Mouse (Mus musculus): ENCODE results near the gene Tti1. TPM values are rescaled to one million over a fixed set of nuclear protein-coding genes. Genes with fewer than 3 reads are reported as not detected.

Tti1 gene
- polyA plus RNA-seq, 1 experiment from 2014 or later: 5.1 TPM

- Histone ChIP-seq H3K36me3 (ENCODE audit: control insufficient read depth, insufficient read depth) (peaks cover 23% of the 10 kb centered on the region), H3K27me3 (replicated peaks; ENCODE audit: control insufficient read depth, insufficient read depth, low read length) (no peaks in the 10 kb centered on the region), H3K4me2 (replicated peaks; ENCODE audit: low read depth) (no peak overlapping the region), H3K4me3 (ENCODE audit: low read depth, low read length) (no peak overlapping the region), H3K27ac (ENCODE audit: low read depth, low read length) (no peak overlapping the region), H3K4me1 (replicated peaks; ENCODE audit: control insufficient read depth, insufficient read depth, low read length) (no peaks in the 10 kb centered on the region), H3K9me3 (ENCODE audit: control insufficient read depth) (no peaks in the 10 kb centered on the region), H3K9ac (ENCODE audit: low read depth, low read length) (no peak overlapping the region)
- TF ChIP-seq CTCF (IDR thresholded peaks at IDR 0.05; ENCODE audit: low read depth): no peak
- WGBS: 42% methylated on average over 7 of the region's 7 CpGs
- peak; percentile 47; the same call in 1 of the 2 replicates for ATAC-seq
Observed at GRCm38 (mm10) chr2:157988416-157989190, 39.6 kb downstream of the Tti1 start.

DNA sequence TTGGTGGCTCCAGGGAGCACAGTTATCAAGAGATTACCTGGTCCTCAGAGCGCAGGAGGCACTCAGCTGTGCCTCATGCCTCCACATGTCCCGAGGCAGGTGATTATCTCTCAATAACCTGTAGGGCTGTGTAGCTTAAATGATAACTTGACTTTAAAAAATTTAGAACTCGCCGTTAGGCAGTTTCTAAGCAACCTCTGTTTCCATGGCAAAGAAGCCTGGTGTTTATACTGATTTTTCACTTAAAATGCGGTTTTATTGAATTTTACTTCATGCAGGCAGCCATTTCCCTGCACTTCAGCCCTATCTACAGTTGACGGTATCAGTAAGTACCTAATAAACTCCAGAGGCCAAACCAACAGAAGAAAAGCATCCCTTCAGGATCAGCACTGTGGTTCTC, 42.0 kb downstream of the Tti1 start:
- Histone ChIP-seq H3K27me3 (replicated peaks; ENCODE audit: control insufficient read depth, insufficient read depth, low read length) (no peaks in the 10 kb centered on the region), H3K36me3 (ENCODE audit: control insufficient read depth, insufficient read depth) (peaks cover 9% of the 10 kb centered on the region; the same call in 1 of the 2 replicates), H3K4me3 (ENCODE audit: low read depth, low read length) (no peak overlapping the region), H3K9ac (ENCODE audit: low read depth, low read length) (no peak overlapping the region), H3K4me1 (replicated peaks; ENCODE audit: control insufficient read depth, insufficient read depth, low read length) (no peaks in the 10 kb centered on the region), H3K4me2 (replicated peaks; ENCODE audit: low read depth) (no peak overlapping the region), H3K27ac (ENCODE audit: low read depth, low read length) (no peak overlapping the region), H3K9me3 (ENCODE audit: control insufficient read depth) (no peaks in the 10 kb centered on the region)
- WGBS: 88% methylated on average over 6 of the region's 6 CpGs
- no peak for TF ChIP-seq CTCF (IDR thresholded peaks at IDR 0.05; ENCODE audit: low read depth)
- no peak for ATAC-seq

GRCm38 (mm10) chr2:157985611-157986010, 42.6 kb downstream of the Tti1 start:
- Histone ChIP-seq H3K27me3 (replicated peaks; ENCODE audit: control insufficient read depth, insufficient read depth, low read length) (no peaks in the 10 kb centered on the region), H3K9ac (ENCODE audit: low read depth, low read length) (no peak overlapping the region), H3K9me3 (ENCODE audit: control insufficient read depth) (no peaks in the 10 kb centered on the region), H3K36me3 (ENCODE audit: control insufficient read depth, insufficient read depth) (peaks cover 9% of the 10 kb centered on the region; the same call in 1 of the 2 replicates), H3K4me3 (ENCODE audit: low read depth, low read length) (no peak overlapping the region), H3K4me2 (replicated peaks; ENCODE audit: low read depth) (no peak overlapping the region), H3K27ac (ENCODE audit: low read depth, low read length) (no peak overlapping the region), H3K4me1 (replicated peaks; ENCODE audit: control insufficient read depth, insufficient read depth, low read length) (no peaks in the 10 kb centered on the region)
- no peak for ATAC-seq
- WGBS: 90% methylated on average over 4 of the region's 4 CpGs
- TF ChIP-seq CTCF (IDR thresholded peaks at IDR 0.05; ENCODE audit: low read depth): no peak

GRCm38 (mm10) chr2:157983276-157983675, 45.0 kb downstream of the Tti1 start:
- no peaks in the 10 kb centered on the region for H3K4me1 ChIP-seq (replicated peaks; ENCODE audit: control insufficient read depth, insufficient read depth, low read length)
- H3K4me3 ChIP-seq (ENCODE audit: low read depth, low read length): no peak overlapping the region
- no peak overlapping the region for H3K27ac ChIP-seq (ENCODE audit: low read depth, low read length)
- no peaks in the 10 kb centered on the region for H3K9me3 ChIP-seq (ENCODE audit: control insufficient read depth)
- no peak overlapping the region for H3K9ac ChIP-seq (ENCODE audit: low read depth, low read length)
- no peaks in the 10 kb centered on the region for H3K27me3 ChIP-seq (replicated peaks; ENCODE audit: control insufficient read depth, insufficient read depth, low read length)
- 77% methylated on average over 4 of the region's 4 CpGs for WGBS
- H3K4me2 ChIP-seq (replicated peaks; ENCODE audit: low read depth): no peak overlapping the region
- no peak for TF ChIP-seq CTCF (IDR thresholded peaks at IDR 0.05; ENCODE audit: low read depth)
- H3K36me3 ChIP-seq (ENCODE audit: control insufficient read depth, insufficient read depth): peaks cover 9% of the 10 kb centered on the region; the same call in 1 of the 2 replicates
- no peak for ATAC-seq

- WGBS: 77% methylated on average over 3 of the region's 3 CpGs
- Histone ChIP-seq H3K36me3 (ENCODE audit: control insufficient read depth, insufficient read depth) (peaks cover 9% of the 10 kb centered on the region; the same call in 1 of the 2 replicates), H3K27ac (ENCODE audit: low read depth, low read length) (no peak overlapping the region), H3K4me1 (replicated peaks; ENCODE audit: control insufficient read depth, insufficient read depth, low read length) (no peaks in the 10 kb centered on the region), H3K4me2 (replicated peaks; ENCODE audit: low read depth) (no peak overlapping the region), H3K27me3 (replicated peaks; ENCODE audit: control insufficient read depth, insufficient read depth, low read length) (no peaks in the 10 kb centered on the region), H3K4me3 (ENCODE audit: low read depth, low read length) (no peak overlapping the region), H3K9ac (ENCODE audit: low read depth, low read length) (no peak overlapping the region), H3K9me3 (ENCODE audit: control insufficient read depth) (no peaks in the 10 kb centered on the region)
- no peak for TF ChIP-seq CTCF (IDR thresholded peaks at IDR 0.05; ENCODE audit: low read depth)
- ATAC-seq: no peak
Observed at GRCm38 (mm10) chr2:157982727-157983126, 45.5 kb downstream of the Tti1 start.

DNA sequence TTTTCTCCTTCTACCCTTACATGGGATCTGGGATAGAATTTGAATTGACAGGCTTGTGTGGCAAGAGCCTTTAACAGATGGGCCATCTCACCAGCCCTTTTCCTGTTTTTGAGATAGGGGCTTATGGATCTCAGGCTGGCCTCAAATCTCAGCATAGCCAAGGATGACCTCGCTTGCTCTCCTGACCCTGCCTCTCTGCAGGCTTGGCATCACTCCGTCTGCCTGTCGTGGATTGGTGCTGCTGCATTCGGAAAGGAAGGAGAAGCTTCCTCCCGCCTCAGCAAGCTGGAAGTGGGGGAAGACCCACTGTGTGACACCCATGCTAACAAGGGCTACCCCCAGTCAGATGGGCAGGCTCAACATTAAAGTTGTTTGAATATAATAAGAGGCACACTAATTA, 49.0 kb downstream of the Tti1 start:
- 68% methylated on average over 5 of the region's 5 CpGs for WGBS
- 0 out of 2 replicates have a peak, but pooled peaks cover 9% of the 10 kb centered on the region for H3K27me3 ChIP-seq (replicated peaks; ENCODE audit: control insufficient read depth, insufficient read depth, low read length)
- H3K27ac ChIP-seq (ENCODE audit: low read depth, low read length): no peak overlapping the region
- no peaks in the 10 kb centered on the region for H3K4me1 ChIP-seq (replicated peaks; ENCODE audit: control insufficient read depth, insufficient read depth, low read length)
- H3K4me3 ChIP-seq (ENCODE audit: low read depth, low read length): no peak overlapping the region
- H3K9ac ChIP-seq (ENCODE audit: low read depth, low read length): no peak overlapping the region
- H3K9me3 ChIP-seq (ENCODE audit: control insufficient read depth): no peaks in the 10 kb centered on the region
- H3K4me2 ChIP-seq (replicated peaks; ENCODE audit: low read depth): no peak overlapping the region
- peaks cover 4% of the 10 kb centered on the region; the same call in 1 of the 2 replicates for H3K36me3 ChIP-seq (ENCODE audit: control insufficient read depth, insufficient read depth)
- TF ChIP-seq CTCF (IDR thresholded peaks at IDR 0.05; ENCODE audit: low read depth): no peak
- ATAC-seq: no peak

All from intestine, postnatal 0 days (tissue).